Mouse (Mus musculus): ENCODE results near the gene Rab32. TPM values are rescaled to one million over a fixed set of nuclear protein-coding genes. Genes with fewer than 3 reads are reported as not detected.

Rab32 gene
- polyA plus RNA-seq, 1 experiment = 0.09 TPM

DNA sequence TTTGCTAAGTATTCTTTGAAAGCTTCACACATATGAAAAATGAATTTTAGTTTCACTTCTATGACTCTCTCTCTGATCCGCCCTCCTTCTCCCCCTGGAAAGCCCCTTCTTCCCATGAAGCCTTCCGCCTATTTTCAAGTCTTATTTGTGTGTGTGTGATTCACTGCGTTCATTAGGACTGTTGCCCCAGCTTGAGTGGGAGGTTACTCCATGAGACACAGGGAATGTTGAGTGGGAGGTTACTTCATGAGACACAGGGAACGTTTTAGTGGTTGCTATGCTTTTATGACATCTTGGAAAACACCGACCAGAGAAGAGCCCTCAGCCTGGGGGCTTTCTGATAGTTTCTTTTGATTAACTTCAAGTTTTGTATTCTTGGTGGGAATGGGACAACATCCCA is 11.4 kb downstream of the Rab32 start:
- H3K27me3 ChIP-seq (ENCODE audit: control insufficient read depth) = no peaks in the 10 kb centered on the region
- no peak for TF ChIP-seq GATA1 (IDR thresholded peaks at IDR 0.05; ENCODE audit: low read length)
- no peak for TF ChIP-seq TAL1 (IDR thresholded peaks at IDR 0.05; ENCODE audit: low read length)
- no peak overlapping the region for H3K4me3 ChIP-seq (replicated peaks)
- no peaks in the 10 kb centered on the region for H3K4me1 ChIP-seq (ENCODE audit: control insufficient read depth)
- H3K9me3 ChIP-seq (ENCODE audit: control insufficient read depth, low read length) = no peaks in the 10 kb centered on the region
- no peaks in the 10 kb centered on the region for H3K36me3 ChIP-seq (ENCODE audit: control insufficient read depth)

DNA sequence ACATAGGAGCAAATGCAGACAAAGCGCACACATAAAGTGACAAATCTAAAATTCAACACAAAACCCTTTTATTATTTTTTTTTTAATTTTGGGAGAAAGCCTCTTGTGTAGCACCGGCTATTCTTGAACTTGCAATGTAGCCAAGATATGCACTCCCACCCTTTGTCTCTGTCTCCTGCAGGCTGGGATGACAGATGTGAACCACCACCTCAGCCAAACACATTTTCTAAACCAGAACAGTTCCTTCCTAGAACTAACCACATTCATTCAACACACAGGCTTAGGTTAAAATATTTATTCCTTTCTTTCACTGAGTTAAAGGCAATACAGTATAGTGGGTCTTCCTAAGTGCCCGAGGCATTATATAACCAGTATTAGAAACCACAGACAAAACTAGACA is 13.1 kb downstream of the Rab32 start:
- no peaks in the 10 kb centered on the region for H3K27me3 ChIP-seq (ENCODE audit: control insufficient read depth)
- TF ChIP-seq GATA1 (IDR thresholded peaks at IDR 0.05; ENCODE audit: low read length) (no peak), TAL1 (IDR thresholded peaks at IDR 0.05; ENCODE audit: low read length) (no peak)
- H3K9me3 ChIP-seq (ENCODE audit: control insufficient read depth, low read length) = no peaks in the 10 kb centered on the region
- no peaks in the 10 kb centered on the region for H3K36me3 ChIP-seq (ENCODE audit: control insufficient read depth)
- no peak overlapping the region for H3K4me3 ChIP-seq (replicated peaks)
- H3K4me1 ChIP-seq (ENCODE audit: control insufficient read depth) = no peaks in the 10 kb centered on the region

Other genes with a start within 250 kb of the Rab32 start
- not detected in 2 replicates for gene Adgb, start 85.9 kb downstream of the Rab32 start, polyA plus RNA-seq (2012)
- not detected in 2 replicates for gene Gm10944, start 123.1 kb upstream of the Rab32 start, polyA plus RNA-seq (2012)